Mouse (Mus musculus) T-helper 17 cell (primary cell): Measurements from ENCODE around the gene Fam129c.

Experiments used
- in situ Hi-C, 2 experiments: fragments of 300-600 bp; cut with MboI, MseI; formaldehyde crosslinking; loops; 1 replicate in 1 of 2; 2 replicates in 1 of 2; pipeline ENCODE4 v1.15.1; 2025; ENCODE audit warnings: high pct_unique_total_duplicates in 2 of 2

Fam129c gene

GRCm38 (mm10) chr8:71638321-71638720 lies 40.9 kb downstream of the Fam129c start:
- in situ Hi-C loops: no loop called here

DNA sequence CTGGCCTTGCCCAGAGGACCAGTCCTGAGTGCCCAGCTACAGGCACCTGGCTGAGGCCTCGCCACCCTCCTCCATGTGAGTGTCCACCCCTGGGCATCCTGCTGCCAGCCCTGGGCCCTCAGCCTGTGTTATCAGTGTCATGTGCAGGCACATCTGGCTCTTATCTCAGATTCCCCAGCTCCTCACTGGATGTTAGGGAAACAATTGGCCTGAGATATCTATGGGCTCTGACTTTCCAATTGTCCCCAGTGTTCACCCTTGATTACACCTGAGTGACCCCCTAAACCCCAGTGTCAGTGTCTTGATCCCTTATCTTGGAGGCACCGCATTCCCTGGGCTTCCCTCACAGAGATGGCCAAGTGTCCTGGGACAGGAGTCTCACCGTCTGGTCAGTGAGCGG lies 41.9 kb downstream of the Fam129c start:
- in situ Hi-C loops: no loop called here

DNA sequence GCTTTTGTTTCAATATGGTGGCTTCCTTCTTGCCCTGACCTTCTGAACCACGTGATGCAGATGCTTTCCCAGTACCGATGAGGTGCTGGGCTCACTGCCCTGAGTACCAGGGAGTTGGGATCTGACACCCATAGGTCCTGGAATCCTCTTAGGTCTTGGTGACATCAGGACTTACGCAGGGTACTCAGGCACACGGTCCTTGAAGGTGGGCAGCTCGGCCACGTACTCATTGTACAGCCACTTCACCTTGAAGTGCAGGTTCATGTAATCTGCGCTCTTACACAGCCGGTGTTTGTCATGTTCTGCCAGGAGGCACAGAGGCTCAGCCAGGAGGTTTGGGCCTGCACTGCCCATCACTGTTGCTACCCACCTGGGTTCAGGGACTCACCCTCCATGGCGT lies 48.1 kb downstream of the Fam129c start:
- in situ Hi-C loops: no loop called here

DNA sequence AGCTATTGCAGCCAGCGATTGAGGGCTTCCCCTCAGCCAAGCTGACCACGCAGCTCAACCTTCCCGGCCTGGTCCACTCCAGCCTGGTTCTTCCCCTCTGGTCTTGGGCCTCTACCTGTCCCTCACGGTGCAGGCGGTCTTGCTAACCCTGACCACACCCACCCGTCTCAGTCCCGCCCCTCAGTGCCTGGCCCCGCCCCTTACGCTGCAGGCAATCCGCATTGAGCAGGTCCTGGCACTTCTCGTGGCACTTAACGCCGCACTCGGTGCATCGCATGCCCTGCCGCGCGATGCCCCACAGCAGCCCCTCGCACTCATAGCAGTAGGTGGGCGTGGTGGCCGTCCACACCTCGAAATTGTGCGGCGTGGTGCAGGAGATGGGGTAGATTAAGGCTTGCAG lies 57.2 kb downstream of the Fam129c start:
- in situ Hi-C loops: loop anchor here in 1 of 2 experiments (5.0 to 10.0 kb wide), 2 partner anchors 1282 to 1660 kb away; partner anchors contain the start of gene Comp
